Mouse (Mus musculus): ENCODE measurements around the gene Foxs1. TPM values are rescaled to one million over a fixed set of nuclear protein-coding genes. Genes with fewer than 3 reads are reported as not detected.

The Foxs1 gene
- total RNA-seq, 2 experiments from 2014 or later: 0.35 to 0.68 TPM

DNA sequence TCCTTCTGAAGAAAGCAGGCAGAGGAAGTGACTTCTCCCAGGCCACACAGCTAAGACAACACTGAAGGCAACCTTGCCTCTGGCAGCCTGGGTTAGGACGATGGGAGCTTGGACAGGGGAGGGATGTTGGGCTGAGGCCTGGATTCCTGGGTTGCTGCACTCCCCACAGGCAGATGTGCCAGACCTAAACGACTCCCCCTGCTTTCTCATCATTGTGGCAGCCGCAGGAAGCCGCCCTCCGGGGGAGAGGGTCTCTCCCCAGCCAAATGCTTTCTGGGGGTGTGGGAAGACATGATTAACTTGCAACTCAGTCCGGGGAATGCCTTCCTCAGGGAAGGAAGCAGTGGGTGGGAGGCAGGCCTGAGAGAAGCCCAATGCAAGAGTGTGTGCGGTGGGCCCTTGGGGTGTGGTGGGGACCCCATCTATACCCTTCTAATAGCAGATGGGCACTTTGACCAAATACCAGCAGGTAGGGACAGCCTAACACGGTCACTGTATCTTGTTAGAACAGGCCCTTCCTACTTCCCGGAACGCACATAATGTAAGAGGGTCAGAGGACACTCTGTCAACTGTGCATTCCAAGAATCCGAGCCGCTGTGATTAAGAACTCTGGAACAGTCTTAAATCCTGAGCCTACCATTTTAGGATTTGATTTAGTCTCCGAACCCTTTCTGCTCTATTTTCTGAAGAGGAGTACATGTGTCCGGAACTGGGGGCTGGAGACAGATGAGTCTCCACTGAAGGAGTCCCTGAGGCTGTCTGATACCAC is 4.6 kb downstream of the Foxs1 start:
- no peak for DNase-seq

DNA sequence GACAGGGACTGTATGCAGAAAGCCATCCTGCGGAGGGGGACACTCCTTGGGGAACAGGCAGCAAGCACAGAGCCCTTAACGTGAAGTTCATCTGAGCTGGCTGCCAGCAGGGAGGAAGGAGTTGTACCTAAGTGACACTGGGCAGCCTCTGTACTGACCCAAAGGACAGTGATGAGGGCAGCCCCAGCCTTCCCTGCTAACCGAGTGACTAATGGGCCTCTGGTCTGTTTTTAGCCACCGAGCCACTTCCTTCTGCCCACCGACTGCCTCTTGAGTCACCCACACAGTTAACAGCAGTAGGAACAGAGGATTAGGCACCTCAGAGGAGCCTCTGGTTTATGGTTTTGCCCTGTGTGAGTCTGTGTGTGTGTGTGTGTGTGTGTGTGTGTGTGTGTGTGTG is 5.6 kb downstream of the Foxs1 start:
- DNase-seq: no peak

DNA sequence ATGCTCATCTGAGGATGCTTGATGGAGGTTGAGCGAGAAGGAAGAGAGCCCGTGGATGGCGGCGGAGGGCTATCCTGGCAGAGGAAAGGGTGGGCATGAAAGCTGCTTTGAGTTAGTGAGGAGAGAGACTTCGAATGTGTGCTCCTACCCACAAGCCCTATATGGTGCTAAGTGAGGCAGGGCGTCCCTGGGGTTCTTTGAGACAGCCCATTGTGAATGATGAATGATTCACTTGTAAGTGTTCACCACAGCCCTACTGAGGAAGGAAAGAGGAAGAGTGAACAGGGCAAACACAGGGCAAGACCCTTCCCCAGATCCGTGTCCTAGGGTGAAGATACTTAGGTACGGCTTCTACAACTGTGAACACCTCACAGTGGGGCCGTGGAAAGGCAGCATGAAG is 6.1 kb downstream of the Foxs1 start:
- no peak for DNase-seq

DNA sequence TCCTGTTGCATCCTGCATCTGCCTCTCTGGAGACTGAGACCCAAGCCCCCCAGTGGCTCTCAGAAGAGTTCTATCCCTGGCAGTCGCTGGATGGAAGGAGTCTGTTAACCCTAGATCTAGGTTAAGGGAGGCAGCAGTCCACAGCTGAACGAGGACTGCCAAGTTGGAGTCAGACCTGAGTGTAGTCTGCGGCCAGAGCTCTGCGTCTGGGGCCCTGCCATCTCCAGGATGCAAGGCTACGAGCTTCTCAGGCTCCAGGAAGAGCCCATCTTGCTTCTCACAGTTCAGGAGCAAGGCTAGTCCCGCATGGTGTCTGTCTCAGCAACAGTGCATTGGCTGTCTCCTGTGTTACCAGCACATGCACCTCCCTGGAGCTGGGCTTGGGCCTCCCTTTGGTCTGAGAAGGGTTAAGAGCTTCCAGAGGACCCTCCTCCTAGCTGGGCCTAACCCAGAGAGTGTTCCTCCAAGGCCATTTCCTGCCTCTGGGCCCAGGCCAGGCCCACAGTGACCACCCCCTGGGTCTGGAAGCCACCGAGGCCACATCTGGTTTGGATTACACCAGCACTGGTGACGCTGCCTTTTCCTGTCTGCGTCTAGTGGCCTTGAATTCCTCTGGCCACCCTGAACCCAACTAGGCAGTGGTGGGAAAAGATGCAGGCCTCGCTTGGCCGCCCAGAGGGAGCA is 7.7 kb downstream of the Foxs1 start:
- DNase-seq: no peak

DNA sequence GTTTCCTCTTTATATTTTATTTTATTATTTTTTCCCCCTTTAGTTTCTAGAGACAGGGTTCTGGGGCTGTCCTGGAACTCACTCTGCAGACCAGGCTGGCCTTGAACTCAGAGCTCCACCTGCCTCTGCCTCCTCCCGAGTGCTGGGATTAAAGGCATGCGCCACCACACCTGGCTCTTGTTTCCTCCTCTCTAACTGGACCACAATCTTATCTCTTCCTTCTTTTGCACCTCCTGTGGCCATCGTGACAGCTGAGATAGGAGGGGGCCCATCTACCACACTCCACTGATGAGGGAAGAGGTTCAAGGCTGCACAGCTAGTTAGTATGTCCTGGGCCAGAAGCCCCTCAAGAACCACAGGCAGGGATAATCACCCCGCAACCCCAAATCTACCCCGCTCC is 8.5 kb downstream of the Foxs1 start:
- no peak for DNase-seq

DNA sequence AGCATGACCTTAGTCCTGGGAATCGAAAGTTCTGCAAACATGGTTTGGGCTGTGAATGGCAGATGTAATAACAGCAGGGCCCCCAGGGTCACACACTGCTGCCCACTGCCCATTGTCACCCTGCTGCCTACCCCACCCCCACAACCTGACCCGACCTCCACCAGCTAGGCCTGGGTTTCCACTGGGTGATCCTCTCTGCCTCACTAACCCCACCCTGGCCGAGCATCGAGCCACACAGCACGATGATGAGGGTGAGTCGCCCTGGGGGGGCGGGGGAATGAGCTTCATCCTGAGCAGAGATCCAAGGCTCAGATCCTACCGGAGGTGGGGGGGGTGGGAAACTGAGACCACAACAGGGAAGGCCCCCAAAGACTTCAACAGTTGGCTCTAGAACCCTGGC is 8.9 kb downstream of the Foxs1 start:
- DNase-seq: no peak

DNA sequence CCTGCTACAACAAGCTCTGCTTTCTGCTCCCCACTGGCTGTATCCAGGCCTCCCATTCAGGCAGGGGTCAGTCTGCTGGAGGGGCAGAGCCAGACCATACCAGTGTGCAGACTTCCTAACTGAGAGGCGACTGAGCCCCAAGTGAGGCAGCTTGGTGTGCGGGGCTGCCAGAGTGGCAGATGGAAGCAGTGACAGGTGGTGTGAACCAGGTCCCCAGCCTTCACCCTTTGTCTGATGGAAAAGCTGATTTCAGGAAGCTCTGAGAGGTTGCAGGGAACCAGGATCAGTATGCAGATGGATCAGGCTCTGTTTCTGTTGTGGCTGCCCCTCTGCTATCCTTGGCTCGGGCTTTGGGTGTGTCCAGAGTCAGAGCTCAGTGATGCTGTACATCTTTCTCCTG is 9.4 kb downstream of the Foxs1 start:
- DNase-seq: no peak

DNA sequence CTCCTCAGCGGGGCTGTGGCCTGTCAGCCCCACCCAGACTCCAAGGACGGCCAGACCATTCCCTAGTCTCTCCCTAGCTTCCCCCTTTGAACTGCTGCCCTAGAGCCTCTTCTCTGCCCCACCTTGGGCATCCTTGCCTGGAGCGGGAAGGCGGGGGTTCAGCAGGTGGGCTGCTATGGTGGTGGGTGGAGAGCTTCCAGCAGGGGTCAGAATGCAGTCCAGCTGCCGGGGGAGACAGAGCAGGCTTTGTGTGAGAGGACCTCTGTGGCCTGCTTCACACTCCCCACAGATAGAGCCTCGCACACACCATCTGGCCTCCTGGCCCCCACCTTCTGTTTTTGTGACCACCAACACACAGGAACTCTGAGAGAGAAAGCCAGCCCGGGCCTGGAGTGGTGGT is 10.6 kb downstream of the Foxs1 start:
- DNase-seq: no peak

DNA sequence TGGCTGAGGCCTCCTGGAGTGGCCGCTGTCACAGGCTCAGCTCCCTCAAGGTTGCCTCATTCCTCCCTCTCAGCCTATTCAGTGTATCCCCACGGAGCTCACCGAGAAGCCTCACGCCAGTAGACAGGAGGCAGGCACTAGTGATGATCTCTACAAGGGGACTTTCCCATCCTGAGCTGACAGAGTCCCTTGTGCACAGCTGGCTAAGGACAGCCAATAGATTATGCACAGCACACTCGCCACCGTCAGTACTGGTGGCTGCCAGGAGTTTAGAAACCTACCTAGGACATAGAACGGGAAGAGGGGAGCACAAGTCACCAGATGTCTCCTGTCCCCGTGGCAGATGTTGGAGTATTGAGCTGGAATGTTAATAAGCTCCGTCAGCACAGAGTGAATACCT is 15.3 kb downstream of the Foxs1 start:
- DNase-seq: no peak

DNA sequence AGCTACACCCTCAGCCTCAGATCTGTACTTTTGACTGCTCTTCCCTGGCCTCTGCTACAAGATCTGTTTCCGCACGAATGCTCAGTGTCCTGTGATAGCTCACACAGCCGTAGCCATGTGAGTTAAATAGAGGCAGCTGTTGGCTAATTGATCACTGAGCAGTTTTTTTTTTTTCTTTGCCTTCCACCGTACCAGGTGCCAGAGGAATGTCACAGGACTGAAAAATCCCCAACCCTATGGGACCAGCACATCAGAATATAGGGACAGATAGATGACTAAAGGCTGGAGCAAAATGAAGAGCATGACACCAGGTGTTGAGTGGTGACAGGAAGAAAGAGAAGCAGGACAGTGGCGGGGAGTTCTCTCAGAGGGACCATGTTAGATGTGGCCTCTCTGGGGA is 16.9 kb downstream of the Foxs1 start:
- DNase-seq: no peak

DNA sequence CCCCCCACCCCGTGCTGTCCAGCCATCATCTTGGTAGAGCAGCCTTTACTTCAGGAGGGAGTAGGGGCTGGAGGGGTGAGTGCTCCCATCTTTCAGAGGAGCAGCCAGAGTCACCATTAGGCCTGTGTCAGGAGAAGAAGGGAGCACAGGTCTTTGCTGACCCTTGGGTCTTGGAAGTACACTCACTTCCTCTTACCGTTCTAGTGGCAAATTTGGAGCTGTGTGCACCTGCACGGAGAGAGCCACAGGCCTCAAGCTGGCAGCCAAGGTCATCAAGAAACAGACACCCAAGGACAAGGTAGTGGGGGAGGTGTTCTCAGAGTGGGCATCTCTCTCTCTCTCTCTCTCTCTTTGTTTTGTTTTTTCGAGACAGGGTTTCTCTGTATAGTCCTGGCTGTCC is 17.6 kb downstream of the Foxs1 start:
- DNase-seq: no peak

DNA sequence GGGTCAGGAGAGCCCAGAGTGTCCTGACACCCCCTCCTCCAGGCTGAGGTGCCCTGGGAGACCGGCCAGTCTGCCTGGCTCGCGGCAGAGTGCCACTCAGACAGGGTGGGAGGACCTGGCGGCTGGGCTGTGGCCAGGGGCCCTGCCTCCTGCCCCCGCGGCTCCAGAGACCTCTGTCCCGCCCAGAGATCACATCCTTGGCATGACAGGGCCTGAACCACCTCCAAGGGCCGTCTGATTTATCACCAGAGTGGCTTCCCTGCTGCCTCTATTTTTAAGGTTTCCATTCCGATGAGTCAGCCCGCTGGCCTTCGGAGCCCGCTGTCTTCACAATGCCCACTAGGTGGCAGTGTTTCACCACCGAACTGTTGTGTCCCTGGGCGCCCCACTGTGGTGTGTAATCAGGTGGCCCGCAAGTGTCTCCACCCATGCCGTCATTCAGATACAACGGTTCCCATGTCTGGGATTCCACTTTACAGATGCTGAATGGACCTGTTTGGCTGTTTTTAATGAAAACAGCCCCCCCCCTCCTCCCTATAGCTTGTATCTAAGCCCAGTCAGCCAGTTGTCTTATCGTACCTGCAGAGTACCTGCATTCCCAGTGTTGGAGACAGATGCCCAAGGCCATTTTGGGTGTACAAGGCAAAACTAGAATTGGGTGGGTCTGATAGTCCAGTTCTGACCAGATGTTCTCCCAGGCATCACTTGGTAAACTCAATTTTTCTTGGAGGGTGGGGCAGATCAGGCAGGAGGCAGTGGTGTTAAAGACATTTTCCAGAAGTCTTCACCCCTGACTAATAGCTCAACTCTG is 18.5 kb downstream of the Foxs1 start:
- peak; percentile 84 to 85 for DNase-seq

DNA sequence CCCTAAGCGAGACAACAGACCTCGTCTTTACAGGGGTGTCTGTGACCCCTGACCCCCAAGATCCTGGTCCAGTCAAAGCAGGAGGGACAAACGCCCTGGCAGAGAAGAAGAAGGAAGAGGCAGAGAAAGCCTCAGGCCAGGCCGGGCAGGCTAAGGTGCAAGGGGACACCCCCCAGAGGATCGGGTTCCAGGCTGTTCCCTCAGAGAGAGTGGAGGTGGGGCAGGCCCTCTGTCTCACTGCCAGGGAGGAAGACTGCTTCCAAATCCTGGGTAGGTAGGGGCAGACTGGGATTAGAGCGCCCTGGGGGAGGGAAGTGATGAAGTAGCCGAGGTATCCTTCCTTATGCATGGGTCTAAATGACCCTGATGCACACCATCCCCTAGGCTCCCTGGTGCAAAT is 19.5 kb downstream of the Foxs1 start:
- no peak for DNase-seq

DNA sequence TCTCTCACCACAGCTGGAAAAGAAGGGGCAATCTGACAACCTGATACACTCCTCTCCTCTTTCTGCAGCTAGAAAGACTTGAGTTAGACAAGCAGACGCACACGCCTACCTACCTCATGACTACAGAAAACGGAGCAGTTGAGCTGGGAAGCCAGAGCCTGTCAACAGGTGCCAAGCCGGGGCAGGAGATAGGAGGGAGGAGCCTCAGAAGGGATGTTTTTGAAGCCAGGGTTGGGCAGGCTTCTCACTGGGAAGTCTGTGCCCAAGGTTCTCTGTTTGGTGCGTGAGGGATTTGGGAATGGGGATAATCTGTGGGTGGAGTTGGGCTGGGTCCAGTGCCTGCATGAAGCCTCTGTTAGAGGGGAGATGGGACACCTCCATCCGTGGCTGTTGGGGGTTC is 21.6 kb downstream of the Foxs1 start:
- DNase-seq: no peak

DNA sequence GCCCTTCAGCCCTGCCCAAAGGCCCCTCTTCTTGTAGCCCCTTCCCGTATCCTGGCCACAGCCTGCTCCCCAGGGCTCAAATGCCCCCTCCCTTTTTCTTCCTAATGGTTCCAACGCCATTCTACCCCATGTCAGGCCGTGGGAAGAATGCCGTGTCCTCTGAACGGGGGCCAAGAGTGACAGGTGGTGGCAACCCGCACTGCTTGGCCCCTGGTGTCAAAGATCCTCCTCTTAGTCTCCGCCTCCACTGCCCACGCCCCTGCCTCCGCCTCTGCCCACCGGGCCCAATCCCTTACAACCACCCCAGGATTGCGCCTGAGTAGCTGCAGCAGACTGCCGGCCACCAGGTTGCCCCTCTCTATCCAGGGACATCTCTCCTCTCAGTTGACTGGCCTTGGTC is 22.0 kb downstream of the Foxs1 start, which contains the start of gene Mylk2:
Gene Mylk2 (plus strand): TSS at position 322 of the 400 bp plus-strand sequence.
- DNase-seq: no peak

DNA sequence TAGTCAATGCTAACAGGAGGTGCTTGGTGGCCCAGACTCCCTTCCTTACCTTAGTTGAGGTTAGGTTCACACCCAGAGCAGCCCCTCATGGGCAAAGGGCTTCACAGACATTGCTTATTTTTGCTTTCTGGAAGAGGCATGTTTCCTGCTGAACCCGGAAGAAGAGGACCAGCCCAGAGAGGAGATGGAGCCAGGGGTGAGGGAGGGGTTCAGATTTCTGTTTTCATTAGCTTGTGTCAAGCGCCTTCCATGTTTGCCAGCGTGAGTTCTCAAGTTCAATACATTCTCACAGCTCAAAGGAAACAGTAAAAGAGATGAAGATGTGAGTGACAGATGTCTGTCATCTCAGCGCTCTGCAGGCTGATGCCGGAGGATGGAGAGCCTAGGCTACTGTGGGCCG is 23.2 kb downstream of the Foxs1 start:
- no peak for DNase-seq

DNA sequence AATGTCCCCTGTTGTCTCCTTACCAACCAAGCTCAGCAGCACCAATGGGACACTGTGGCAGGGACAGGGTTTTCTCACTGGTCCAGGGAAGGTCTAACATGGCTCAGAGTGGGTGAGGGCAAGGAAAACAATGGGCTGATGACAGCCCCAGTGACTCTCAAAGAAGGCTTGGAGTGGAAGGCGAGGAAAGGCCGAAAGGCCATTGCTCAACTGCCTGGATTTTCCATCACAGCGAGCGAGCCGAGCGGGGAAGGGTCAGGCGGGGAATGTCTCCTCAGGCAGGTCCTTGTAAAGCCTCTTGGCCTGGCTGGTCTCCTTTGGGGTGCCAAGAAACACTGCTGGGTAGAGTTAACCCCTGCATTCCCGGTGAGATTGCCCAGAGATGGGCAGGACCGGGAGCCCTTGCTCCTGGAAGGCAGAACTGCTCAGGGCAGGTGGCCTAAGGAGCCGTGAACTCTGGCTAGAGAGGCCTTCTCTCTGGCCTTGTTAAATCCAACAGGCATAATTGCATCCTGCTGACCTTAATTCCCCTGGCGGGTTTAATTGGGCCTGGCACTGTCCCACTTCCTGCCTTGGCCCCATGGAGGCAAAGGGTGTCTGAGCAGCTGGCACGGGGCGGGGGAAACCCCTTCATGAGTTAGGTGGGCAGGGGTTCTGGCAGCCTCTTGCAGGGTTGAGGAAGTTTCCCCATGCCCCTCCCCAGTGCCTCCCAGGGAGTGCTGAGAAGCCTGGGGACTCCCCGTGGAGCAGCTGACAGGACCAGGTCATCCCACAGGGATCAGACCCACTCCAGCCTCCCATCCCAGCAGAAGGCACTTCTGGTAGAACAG is 25.7 kb downstream of the Foxs1 start:
- no peak for DNase-seq

DNA sequence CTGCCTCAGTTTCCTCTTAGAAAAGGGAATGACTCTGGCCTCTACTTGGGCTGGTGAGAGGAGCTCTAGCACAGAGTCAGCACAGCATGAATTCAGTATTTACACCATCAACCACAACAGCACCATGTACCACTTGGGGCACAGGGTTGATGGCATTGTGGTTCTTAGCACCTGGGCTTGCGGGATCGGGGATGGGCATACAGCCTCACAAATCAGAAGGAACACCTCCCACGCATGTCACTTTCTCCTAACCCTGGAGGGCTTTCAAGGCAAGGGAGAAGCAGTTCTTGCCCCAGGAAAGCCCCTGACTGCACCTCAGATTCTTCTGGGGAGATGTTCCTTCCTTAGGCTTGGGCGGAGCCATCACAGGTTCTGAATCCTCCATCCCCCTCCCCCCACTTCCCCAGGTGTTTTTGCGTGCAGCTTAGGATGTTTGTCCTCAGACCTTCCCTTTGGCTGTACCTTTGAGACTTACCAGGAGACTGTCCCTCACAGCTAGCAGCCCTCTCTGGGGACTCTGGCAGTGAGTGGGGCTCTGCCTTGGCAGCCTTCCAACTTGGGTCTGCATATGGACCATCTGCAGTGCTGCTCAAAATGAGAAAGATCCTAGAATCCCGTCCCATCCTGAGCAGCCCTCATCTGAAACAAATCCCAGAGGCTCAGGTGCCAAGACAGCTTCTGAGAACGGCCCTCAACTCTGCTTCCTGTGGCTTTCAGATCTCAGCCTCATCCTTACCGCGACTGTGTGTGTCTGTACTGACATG is 26.6 kb downstream of the Foxs1 start:
- DNase-seq: no peak

DNA sequence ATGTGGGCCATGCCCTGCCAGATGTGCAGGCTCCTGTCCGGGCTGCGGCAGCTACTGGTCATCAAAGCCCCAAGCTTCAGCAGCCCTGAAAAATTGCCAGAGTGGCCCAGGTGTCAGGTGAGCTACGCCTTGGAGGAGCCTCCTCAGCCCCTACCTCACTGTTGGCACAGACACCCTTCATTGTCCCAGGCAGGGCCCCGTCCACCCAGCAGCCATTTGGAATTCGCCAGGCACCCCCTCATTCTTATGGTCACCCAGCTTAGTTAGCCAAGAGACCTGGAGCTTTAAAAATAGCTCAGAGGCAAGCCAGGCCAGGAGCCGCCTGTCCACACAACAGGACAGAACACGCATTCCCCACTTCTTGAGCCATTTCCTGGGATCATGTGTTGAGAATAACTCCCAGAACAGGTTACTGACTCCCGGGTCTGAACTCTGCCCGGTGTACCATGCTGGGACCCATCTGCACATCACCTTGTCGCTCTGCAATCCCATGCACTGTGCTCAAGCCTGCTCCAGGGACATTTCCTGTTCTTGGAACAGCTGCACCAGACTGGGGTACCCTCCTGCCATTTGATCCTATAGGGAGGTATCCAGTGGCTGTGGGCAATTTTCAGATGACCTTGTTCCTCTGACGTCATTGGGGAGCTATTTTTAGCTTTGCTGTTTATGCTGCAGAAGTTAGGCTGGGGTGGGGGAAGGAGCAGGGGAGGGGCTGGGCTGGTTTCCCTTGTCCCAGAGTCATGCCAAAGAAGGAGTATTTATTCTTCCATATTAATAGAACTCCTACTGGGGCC is 27.8 kb downstream of the Foxs1 start:
- DNase-seq: no peak

DNA sequence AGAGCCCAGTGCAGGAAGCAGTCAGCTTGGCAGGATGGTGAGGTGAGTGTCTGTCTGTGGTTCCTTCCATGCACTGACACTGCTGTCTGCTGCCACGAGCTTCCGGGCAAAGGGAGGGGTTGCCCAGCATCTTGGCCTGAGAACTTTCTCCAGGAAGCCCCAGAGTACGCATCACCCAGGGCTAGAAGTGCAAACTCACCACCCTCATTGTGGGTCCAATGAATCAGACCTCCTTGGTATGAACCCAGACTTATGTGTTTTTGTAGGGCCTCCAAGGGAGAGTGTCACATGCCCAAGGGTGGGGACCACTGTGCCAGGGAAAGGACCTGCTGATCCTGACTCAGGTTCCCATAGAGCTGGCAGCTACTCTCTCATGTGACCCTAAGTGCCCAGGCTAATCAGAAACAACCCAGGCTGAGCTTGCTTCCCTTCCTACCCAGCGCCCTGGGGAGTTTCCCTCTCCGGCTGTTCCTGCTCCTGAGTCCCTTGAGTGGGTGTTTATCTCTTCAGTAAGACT is 28.8 kb downstream of the Foxs1 start:
- DNase-seq: no peak

DNA sequence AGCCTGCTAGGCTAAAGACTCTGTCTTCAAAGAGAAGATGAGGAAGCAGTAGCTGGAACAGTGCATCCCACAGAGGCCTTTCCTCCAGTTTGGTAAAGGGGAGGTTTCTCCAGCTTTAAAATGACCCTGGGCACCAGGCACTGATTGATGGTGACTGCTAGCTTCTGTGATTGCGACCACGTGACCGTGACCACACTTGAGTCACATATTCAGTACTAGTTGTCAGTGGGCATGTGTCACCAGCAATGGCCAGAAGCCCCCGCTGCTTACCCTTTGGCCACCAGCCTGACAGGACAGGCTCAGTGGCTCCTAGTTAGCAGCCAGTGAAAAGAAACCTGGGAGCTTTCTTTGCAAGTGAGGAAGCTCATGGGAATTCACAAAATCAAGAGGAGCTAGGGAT is 29.4 kb downstream of the Foxs1 start:
- DNase-seq: no peak
